Mouse (Mus musculus): ENCODE results near the gene Atf3. TPM values are rescaled to one million over a fixed set of nuclear protein-coding genes. Genes with fewer than 3 reads are reported as not detected.

Gene Atf3
- polyA plus RNA-seq, 1 experiment from 2014 or later = 3.7 TPM

DNA sequence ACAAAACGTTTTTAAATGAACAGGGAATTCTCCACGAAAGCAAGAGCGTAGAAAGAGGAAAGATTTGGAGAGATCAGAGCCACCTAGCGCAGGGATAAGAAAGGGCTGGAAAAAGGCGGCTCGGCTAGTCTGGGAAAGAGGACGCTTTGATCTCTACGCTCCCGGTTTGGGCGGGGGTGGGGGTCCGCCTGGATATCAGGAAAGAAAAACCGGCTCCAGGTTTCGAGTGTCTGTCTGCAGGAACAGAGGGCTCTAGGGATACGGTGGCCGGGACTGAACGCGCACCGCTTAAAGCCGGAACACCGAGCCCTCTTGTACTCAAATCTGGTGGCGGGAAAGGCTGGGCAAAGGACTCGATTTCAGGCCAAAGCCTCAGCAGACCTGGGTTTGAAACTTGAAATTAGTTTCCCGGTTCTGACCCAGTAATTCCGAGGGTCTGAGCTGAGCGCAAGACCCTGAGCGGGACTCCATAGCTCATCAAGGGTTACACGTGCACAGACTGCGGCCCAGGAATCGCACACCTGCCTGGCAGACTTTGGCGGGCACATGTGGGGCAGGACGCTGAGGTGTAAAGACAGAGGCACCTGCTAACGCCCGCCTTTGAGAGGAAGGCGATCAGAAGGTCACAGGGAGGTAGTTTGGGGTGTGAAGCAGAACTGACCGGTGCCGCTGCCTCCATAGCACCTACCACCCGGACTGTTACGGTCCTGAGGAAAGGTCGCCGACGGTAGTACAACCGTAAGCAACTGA lies 33.6 kb downstream of the Atf3 start:
- Histone ChIP-seq H3K9ac (peak overlapping the region; percentile 38), H3K9me3 (ENCODE audit: low read depth, low read length) (no peaks in the 10 kb centered on the region), H3K4me3 (ENCODE audit: low read depth, low read length) (peak overlapping the region; percentile 60), H3K4me1 (ENCODE audit: insufficient read depth) (peaks cover 29% of the 10 kb centered on the region), H3K27ac (ENCODE audit: low read depth) (peak overlapping the region; percentile 76), H3K36me3 (ENCODE audit: insufficient read depth) (no peaks in the 10 kb centered on the region), H3K4me2 (peak overlapping the region; percentile 99), H3K27me3 (ENCODE audit: insufficient read depth, low read length) (peaks cover 55% of the 10 kb centered on the region)
- WGBS = 1% methylated on average over 42 of the region's 42 CpGs
- no peak for ATAC-seq (ENCODE audit: insufficient read depth)
- DNase-seq = peak; percentile 68
- peak; percentile 33; the same call in 1 of the 2 replicates for TF ChIP-seq CTCF (IDR thresholded peaks at IDR 0.05; ENCODE audit: low read depth)

DNA sequence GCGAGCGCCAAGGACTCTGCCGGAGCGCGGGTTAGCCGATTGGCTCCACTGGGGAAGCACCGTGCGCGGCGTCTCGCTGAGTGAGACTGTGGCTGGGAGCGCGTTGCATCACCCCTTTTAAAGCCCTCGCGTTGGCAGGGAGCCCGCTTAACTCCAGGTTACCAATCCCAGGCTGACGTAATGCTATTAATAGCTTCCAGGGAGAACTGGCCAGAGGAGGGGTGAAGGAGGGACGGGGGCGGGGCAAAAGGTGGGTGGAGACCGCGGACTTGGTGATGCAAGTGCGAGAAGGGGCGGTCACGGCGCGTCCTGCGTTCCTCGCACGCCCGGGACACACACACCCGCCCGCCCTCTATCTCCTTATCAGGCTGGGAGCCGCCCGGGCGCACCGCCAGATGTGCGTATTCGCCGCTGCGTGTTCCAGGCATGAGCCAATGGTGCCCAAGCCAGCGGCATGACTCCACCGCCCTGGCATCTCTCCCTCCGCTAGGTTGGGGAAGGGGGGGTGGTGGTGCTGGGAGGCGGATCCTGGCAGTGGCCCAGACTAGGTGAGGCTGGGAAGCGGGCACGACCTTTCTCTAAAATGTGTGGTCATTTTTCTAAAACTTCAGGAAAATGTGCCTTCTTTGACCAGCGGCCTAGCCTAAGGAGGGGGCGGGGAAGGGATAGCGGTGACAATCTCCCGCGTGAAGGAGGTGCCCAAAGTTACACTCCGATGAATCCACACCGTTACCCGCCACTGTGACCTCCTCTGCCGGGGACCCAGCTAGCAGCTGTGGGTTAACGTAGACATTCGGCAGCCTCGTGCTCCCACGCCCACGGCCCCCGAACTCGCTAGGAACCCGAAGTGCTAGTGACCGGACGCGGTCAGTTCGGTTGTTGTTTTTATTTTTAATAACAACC lies 34.4 kb downstream of the Atf3 start:
- H3K27ac ChIP-seq (ENCODE audit: low read depth) = peak overlapping the region; percentile 79
- DNase-seq = peak; percentile 98
- ATAC-seq (ENCODE audit: insufficient read depth) = peak; percentile 93
- H3K9ac ChIP-seq = peak overlapping the region; percentile 62
- TF ChIP-seq CTCF (IDR thresholded peaks at IDR 0.05; ENCODE audit: low read depth) = no peak
- H3K9me3 ChIP-seq (ENCODE audit: low read depth, low read length) = no peaks in the 10 kb centered on the region
- no peaks in the 10 kb centered on the region for H3K36me3 ChIP-seq (ENCODE audit: insufficient read depth)
- peaks cover 29% of the 10 kb centered on the region for H3K4me1 ChIP-seq (ENCODE audit: insufficient read depth)
- H3K27me3 ChIP-seq (ENCODE audit: insufficient read depth, low read length) = peaks cover 49% of the 10 kb centered on the region
- peak overlapping the region; percentile 60 for H3K4me3 ChIP-seq (ENCODE audit: low read depth, low read length)
- peak overlapping the region; percentile 99 for H3K4me2 ChIP-seq
- under 1% methylated on average over 67 of the region's 67 CpGs for WGBS

DNA sequence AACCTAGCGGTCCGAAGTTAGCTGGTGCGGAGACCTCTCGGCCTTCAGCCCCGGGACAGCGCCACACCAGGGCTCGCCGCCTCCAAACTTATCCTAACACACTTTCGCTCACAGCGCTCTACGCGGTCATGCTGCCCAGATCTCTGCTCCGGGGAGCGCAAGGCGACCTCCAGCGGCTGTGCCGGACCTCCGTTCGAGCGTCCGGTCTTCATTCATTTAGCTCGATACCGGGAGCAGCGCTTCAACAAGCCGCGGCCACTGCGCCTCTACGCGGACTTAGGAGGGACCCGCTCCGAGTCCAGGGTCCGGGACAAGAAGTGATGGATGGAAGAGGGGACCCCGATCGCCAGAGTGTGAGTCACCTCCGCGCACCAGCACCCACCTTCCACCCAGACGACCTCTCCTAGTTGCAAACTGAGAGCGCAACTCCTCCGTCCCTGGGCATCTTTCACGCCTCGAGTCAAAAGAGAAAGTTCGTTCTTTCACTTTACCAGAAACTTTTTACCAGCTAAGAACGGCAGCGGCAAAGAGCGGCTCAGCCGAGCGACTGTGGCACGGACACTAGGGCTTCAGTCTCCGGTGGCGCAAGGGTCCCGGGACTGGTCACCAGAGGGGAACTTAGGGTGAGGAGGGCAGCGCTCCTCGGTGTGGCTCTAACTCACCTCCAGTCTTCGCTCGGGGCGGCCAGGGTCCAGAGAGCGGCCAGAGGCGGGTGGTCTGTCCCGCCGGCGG lies 35.2 kb downstream of the Atf3 start:
- peak; percentile 62 for TF ChIP-seq CTCF (IDR thresholded peaks at IDR 0.05; ENCODE audit: low read depth)
- peak overlapping the region; percentile 60 for H3K4me3 ChIP-seq (ENCODE audit: low read depth, low read length)
- H3K27me3 ChIP-seq (ENCODE audit: insufficient read depth, low read length) = peaks cover 45% of the 10 kb centered on the region
- WGBS = under 1% methylated on average over 61 of the region's 61 CpGs
- H3K9ac ChIP-seq = peak overlapping the region; percentile 62
- peak overlapping the region; percentile 79 for H3K27ac ChIP-seq (ENCODE audit: low read depth)
- DNase-seq = peak; percentile 87
- H3K9me3 ChIP-seq (ENCODE audit: low read depth, low read length) = no peaks in the 10 kb centered on the region
- H3K36me3 ChIP-seq (ENCODE audit: insufficient read depth) = no peaks in the 10 kb centered on the region
- ATAC-seq (ENCODE audit: insufficient read depth) = peak; percentile 29
- peak overlapping the region; percentile 99 for H3K4me2 ChIP-seq
- H3K4me1 ChIP-seq (ENCODE audit: insufficient read depth) = peaks cover 29% of the 10 kb centered on the region

DNA sequence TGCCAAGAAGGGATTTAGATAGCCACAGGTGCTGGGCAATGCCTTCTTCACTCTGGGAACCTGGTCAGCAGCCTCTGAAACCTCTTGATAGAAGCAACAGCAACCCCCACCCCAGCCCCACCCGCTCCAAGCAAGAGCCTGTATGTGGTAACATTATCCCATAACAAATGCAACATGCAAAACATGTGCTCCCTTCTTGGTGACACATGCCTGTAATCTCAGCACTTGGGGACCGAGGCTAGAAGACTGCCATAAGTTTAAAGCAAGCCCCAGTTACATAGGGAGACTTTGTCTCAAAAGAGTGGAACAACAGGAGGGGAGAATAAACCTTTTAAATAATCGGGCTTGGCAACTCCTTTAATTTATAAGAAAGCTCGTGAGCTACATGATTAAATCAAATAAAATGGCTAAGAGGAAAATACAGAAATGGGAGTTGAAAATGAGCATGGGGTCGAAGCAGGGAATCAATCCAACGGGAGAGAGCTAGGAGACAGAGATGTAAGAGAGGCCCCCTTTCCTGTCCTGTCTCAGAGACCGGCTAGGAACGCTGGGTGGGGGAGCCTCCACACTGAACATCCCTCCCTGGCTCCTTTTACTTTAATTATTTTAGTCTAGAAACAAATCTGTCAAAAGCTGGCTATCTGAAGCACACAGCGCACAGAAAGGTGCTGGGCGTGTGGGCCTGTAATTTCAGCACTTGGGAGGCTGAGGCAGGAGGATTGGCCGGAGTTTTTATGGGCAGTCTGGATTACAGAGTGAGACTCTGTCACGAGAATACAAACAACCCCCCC lies 36.2 kb downstream of the Atf3 start:
- Histone ChIP-seq H3K9me3 (ENCODE audit: low read depth, low read length) (no peaks in the 10 kb centered on the region), H3K36me3 (ENCODE audit: insufficient read depth) (no peaks in the 10 kb centered on the region), H3K4me1 (ENCODE audit: insufficient read depth) (peaks cover 29% of the 10 kb centered on the region), H3K9ac (no peak overlapping the region), H3K4me3 (ENCODE audit: low read depth, low read length) (peak overlapping the region; percentile 60), H3K27me3 (ENCODE audit: insufficient read depth, low read length) (peaks cover 41% of the 10 kb centered on the region), H3K4me2 (peak overlapping the region; percentile 99), H3K27ac (ENCODE audit: low read depth) (no peak overlapping the region)
- WGBS = 45% methylated on average over 12 of the region's 12 CpGs
- DNase-seq (no peak), ATAC-seq (ENCODE audit: insufficient read depth) (no peak)
- no peak for TF ChIP-seq CTCF (IDR thresholded peaks at IDR 0.05; ENCODE audit: low read depth)

- no peak for DNase-seq
- Histone ChIP-seq H3K4me2 (no peak overlapping the region; the same call in 1 of the 2 replicates), H3K27me3 (ENCODE audit: insufficient read depth, low read length) (peaks cover 28% of the 10 kb centered on the region), H3K27ac (ENCODE audit: low read depth) (no peak overlapping the region), H3K4me1 (ENCODE audit: insufficient read depth) (peaks cover 16% of the 10 kb centered on the region), H3K36me3 (ENCODE audit: insufficient read depth) (no peaks in the 10 kb centered on the region), H3K9ac (no peak overlapping the region), H3K9me3 (ENCODE audit: low read depth, low read length) (no peaks in the 10 kb centered on the region), H3K4me3 (ENCODE audit: low read depth, low read length) (no peak overlapping the region)
- WGBS = 56% methylated on average over 4 of the region's 4 CpGs
- no peak for TF ChIP-seq CTCF (IDR thresholded peaks at IDR 0.05; ENCODE audit: low read depth)
- ATAC-seq (ENCODE audit: insufficient read depth) = no peak
Measured at GRCm38 (mm10) chr1:191180397-191180796, 37.4 kb downstream of the Atf3 start.

DNA sequence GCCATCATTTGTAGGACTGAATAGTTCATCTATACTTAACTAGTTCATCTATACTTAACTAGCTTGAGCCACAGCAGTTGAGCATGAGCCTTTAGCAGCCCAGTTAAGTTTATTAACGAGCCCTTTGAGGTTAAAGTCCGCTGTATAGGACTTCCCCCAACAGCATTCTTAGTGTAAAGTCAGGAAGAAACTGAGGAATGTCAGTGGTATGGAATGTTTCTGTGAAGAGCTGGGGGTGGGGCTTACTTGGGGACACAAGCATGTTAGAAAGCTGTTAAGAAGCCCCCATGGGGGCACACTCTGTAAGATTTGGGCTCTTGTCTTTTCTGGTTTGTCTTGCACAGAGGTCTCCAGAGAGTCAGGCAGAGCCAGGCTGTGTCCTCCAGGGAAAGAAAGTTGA lies 38.0 kb downstream of the Atf3 start:
- Histone ChIP-seq H3K27ac (ENCODE audit: low read depth) (no peak overlapping the region), H3K9me3 (ENCODE audit: low read depth, low read length) (no peaks in the 10 kb centered on the region), H3K4me3 (ENCODE audit: low read depth, low read length) (no peak overlapping the region), H3K9ac (no peak overlapping the region), H3K27me3 (ENCODE audit: insufficient read depth, low read length) (peaks cover 23% of the 10 kb centered on the region), H3K4me2 (peak overlapping the region; percentile 2; the same call in 1 of the 2 replicates), H3K4me1 (ENCODE audit: insufficient read depth) (peaks cover 16% of the 10 kb centered on the region), H3K36me3 (ENCODE audit: insufficient read depth) (no peaks in the 10 kb centered on the region)
- 6% methylated on average over 2 of the region's 2 CpGs for WGBS
- no peak for ATAC-seq (ENCODE audit: insufficient read depth)
- TF ChIP-seq CTCF (IDR thresholded peaks at IDR 0.05; ENCODE audit: low read depth) = no peak
- peak; percentile 37 for DNase-seq
